Mouse (Mus musculus) CD4-positive, CD25-positive, alpha-beta regulatory T cell, adult 4 months (primary cell): ENCODE measurements around the gene Ssh2. TPM values are rescaled to one million over a fixed set of nuclear protein-coding genes. Genes with fewer than 3 reads are reported as not detected.
"Not testable (repeated sequence)": the region's sequence is repeated elsewhere in the genome, so short reads cannot be mapped to it uniquely, and the experiment has no call there.

ENCODE experiments used
- ATAC-seq: one replicate; pipeline ENCODE4 v1.8.0; 2017
- polyA plus RNA-seq, 2 experiments: library from polyadenylated mRNA; unstranded; fragments of 100-300 nt; shearing (Covaris generic); gene quantifications; one replicate each; pipeline ENCODE4 v1.2.1; 2017

The Ssh2 gene
- polyA plus RNA-seq, 2 experiments from 2014 or later = 83.8 to 101 TPM

DNA sequence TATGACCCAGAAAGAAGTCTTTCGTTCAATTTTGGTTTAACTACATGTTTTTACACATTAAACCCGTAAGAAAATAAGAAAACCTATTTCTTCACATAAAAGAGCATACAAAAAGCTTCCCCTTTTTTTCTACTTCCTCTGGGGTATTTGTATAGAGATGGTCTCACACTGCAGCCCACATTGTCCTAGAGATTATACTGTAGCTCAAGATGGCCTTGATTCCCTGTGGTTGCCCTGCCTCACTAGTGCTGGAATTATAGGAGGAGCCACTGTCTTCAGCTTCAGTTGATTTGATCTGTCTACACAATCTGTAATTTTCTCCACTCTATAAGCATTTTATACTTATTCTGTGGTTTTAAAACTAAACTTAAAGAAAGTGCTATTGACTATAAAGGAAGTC, 15.4 kb downstream of the Ssh2 start:
- ATAC-seq = no peak

GRCm38 (mm10) chr11:77235267-77235666, 19.2 kb downstream of the Ssh2 start:
- ATAC-seq = no peak

DNA sequence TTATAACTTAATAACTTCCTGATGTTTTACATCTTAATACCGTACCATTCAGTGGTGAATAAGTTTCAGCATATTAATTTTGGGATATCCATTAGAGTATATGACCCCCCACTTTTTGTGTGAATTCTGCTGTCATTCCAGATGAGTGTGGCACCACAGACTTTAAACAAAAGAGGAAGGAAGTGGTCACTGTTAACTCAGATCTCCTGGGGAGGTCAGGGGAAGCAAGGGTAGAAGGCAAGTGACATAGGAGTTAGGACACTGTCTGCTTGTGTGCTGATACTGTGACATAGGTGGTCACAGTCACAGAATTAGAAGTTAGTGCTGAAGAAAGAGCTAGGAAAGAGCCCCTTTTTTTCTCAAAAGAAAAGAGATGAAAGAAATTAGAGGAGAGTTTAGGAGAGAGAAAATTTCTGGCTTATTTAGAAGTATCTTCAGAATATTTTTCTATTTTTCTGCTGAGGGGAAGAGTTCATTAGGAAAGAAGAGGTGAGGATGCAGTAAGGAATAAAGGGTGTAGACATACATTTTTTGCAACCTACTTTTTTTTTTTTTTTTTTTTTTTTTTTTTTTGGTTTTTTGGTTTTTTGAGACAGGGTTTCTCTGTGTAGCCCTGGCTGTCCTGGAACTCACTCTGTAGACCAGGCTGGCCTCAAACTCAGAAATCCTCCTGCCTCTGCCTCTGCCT, 23.7 kb downstream of the Ssh2 start:
- no peak for ATAC-seq

GRCm38 (mm10) chr11:77240466-77241246, 24.6 kb downstream of the Ssh2 start:
- ATAC-seq = no peak

DNA sequence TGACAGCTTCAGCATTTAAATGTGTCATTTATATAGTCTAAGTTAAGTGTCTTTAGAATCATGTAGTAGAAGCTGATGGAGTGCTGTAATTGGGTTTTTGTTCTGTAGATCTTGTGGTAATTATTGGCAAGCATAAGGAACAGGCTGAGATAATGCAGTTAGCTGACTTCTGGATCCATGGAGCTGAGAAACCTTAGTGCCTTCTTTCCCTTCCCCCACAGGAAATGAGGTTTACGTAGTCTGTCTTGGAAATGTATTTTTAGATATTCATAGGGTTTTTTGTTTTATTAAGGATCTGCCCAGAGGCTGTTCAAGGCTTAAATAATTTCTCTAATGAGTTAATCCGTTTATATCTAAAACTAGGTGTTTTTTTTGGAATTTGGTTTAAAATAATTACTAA, 26.8 kb downstream of the Ssh2 start:
- ATAC-seq = peak; percentile 45

GRCm38 (mm10) chr11:77252826-77253225, 36.7 kb downstream of the Ssh2 start:
- ATAC-seq = no peak

GRCm38 (mm10) chr11:77259441-77259840, 43.4 kb downstream of the Ssh2 start:
- no peak for ATAC-seq

DNA sequence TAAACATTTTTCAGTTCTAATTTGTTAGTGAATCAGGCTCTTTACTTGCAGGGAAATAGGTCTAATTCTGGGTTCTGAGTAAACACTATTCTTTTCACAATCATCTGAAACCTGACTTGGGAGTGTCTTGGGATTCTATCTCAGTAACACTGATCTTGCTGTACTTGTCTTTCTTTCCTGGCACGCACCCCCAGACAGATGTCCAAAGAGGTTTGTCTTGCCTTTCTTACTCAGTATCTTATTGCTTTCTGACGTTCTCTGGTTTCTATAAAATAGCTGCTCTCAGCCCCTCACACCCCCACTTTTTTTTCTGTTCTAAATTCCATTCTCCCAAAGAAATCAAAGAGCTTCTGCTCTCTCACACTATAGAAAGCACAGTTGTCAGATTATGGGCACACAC, 51.3 kb downstream of the Ssh2 start:
- ATAC-seq = no peak

- ATAC-seq = no peak
Measured at GRCm38 (mm10) chr11:77276000-77276399, 59.9 kb downstream of the Ssh2 start.

- ATAC-seq = not testable (repeated sequence)
Measured at GRCm38 (mm10) chr11:77278538-77278937, 62.5 kb downstream of the Ssh2 start.

DNA sequence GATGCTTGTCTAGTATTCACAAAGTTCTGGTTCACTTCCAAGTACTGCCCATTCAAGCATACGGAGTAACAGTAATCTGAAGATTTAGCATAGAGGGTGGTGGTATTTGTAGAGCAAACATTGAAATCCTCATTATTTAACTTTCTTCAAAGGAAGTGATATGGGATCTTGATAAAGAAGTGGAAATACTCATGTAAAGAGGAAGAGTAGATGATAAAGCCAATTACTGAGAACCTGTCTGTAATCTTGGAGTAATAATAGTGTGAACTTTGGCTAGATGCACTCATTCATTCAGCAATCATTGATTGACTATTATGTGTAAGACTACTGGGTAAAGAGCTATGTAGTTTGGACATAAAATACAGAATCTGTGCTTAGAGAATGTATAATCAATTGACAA, 64.1 kb downstream of the Ssh2 start:
- ATAC-seq = no peak

GRCm38 (mm10) chr11:77291447-77291846, 75.4 kb downstream of the Ssh2 start:
- ATAC-seq = no peak

DNA sequence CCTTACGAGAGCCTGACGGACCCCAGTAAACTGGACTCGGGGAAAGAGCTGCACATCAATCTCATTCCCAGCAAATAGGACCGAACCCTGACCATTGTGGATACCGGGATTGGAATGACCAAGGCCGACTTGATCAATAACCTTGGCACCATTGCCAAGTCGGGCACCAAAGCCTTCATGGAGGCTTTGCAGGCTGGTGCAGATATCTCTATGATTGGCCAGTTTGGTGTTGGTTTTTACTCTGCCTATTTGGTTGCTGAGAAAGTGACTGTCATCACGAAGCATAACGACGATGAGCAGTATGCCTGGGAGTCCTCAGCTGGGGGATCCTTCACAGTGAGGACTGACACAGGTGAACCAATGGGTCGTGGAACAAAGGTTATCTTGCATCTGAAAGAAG, 77.6 kb downstream of the Ssh2 start:
- ATAC-seq = not testable (repeated sequence)

- no peak for ATAC-seq
Measured at GRCm38 (mm10) chr11:77297246-77297645, 81.2 kb downstream of the Ssh2 start.

DNA sequence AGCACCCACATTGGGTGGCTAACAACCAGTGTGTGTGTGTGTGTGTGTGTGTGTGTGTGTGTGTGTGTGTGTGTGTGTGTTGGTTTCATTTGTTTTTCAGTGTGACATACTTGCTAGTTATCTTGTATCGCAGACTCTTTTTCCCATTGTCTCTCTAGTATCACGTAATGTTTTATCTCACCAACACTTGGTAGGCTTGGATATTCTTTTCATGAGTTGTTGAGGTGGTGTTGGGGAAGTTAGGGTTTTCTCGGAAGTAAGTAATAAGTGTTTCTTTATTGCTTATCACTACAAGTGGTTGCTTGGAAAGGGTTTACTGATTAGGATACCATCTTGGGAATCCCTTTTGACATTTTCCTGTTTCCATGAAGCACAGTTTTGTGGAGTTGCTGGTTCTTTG, 91.1 kb downstream of the Ssh2 start:
- ATAC-seq = no peak

DNA sequence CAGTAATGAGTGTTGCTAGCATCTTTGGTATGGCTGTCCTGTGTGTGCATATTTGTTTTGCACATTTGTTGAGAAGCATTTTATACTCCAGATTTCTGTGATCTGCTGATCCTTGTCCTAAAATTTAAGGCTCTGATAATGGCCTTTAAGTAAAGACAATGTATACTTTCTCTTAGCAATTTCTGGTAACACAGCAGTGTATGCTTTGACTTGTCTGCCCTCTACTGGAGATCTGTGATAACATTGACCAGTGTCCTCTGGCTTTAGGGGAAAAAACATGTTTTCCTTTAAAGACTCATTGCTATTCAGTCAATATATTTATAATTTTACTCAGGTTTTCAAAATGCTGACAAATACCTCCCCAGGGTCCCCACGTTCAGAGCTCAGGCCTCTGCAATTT, 92.4 kb downstream of the Ssh2 start:
- ATAC-seq = peak; percentile 62

- no peak for ATAC-seq
Measured at GRCm38 (mm10) chr11:77317721-77318477, 101.8 kb downstream of the Ssh2 start.

- ATAC-seq = no peak
Measured at GRCm38 (mm10) chr11:77318478-77319118, 102.5 kb downstream of the Ssh2 start.

DNA sequence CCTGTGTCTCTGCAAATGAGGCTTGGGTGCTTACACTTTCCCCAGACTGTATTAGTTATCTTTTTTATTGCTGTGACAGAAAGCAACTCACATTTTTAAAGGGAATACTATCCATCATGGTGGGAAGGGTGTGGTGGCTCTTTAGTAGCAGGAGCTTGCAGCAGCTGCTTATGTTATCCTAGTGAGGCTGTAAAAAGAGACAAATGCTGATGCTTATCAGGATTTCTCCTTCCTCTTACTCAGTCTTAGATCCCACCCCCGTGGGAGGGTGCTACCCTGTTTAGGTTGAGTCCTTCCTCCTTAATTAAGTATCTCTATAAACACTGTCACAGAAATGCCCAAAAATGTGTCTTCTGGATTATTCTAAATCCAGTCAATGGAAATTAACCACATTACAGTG, 105.1 kb downstream of the Ssh2 start:
- no peak for ATAC-seq

GRCm38 (mm10) chr11:77330529-77330928, 114.4 kb downstream of the Ssh2 start:
- ATAC-seq = no peak

GRCm38 (mm10) chr11:77347273-77347672, 131.2 kb downstream of the Ssh2 start:
- ATAC-seq = no peak

GRCm38 (mm10) chr11:77348142-77348741, 132.2 kb downstream of the Ssh2 start:
- peak; percentile 82 for ATAC-seq

DNA sequence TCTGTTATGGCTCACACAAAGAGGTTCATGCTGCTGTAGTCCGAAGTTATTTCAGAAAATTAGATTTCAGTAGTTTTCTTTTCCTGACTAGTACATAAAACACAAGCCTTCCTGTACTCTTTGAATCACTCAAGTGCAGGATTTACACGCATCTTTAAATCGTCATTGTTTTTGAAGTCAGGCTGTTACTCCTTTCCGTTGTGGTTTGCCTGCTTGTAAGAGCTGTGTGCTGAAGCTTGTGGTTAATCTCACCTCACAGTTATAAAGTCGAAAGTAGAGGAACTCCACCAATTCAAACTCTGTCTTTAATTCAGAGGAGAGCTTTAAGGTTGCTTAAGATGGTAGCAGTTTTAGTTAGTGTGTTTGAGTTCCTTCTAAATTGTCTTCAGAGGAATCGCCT, 132.9 kb downstream of the Ssh2 start:
- peak; percentile 85 for ATAC-seq
